Mouse (Mus musculus): ENCODE data around the gene Xylb. TPM values are rescaled to one million over a fixed set of nuclear protein-coding genes. Genes with fewer than 3 reads are reported as not detected.

Gene Xylb
- polyA plus RNA-seq, 1 experiment, result 4.4 TPM

GRCm38 (mm10) chr9:119382603-119383002 lies 25.4 kb downstream of the Xylb start:
- no peak for DNase-seq (ENCODE audit: low read depth, low spot score)

GRCm38 (mm10) chr9:119388956-119389355 lies 31.8 kb downstream of the Xylb start:
- no peak for DNase-seq (ENCODE audit: low read depth, low spot score)
- 56% methylated on average over 5 of the region's 5 CpGs for WGBS

More at GRCm38 (mm10) chr9:119382603-119383002, 25.4 kb downstream of the Xylb start:
- 70% methylated on average over 6 of the region's 6 CpGs for WGBS

- 89% methylated on average over 2 of the region's 2 CpGs for WGBS
- no peak for DNase-seq (ENCODE audit: low read depth, low spot score)
Measured at GRCm38 (mm10) chr9:119390214-119390613, 33.0 kb downstream of the Xylb start.

GRCm38 (mm10) chr9:119394808-119395207 lies 37.6 kb downstream of the Xylb start:
- WGBS, result 62% methylated on average over 1 of the region's 1 CpGs
- DNase-seq (ENCODE audit: low read depth, low spot score), result no peak

GRCm38 (mm10) chr9:119401351-119401750 lies 44.2 kb downstream of the Xylb start:
- DNase-seq (ENCODE audit: low read depth, low spot score), result no peak
- under 1% methylated on average over 7 of the region's 7 CpGs for WGBS

- WGBS, result under 1% methylated on average over 29 of the region's 32 CpGs
- peak; percentile 60 for DNase-seq (ENCODE audit: low read depth, low spot score)
Measured at GRCm38 (mm10) chr9:119401801-119402214, 44.6 kb downstream of the Xylb start, which contains the start of gene Acvr2b. Gene Acvr2b (plus strand): TSS chr9:119402118.

- no peak for DNase-seq (ENCODE audit: low read depth, low spot score)
- 1% methylated on average over 124 of the region's 127 CpGs for WGBS
Measured at GRCm38 (mm10) chr9:119402253-119403235, 45.4 kb downstream of the Xylb start.

- DNase-seq (ENCODE audit: low read depth, low spot score), result no peak
- under 1% methylated on average over 26 of the region's 26 CpGs for WGBS
Measured at GRCm38 (mm10) chr9:119403236-119403641, 46.1 kb downstream of the Xylb start.

- no peak for DNase-seq (ENCODE audit: low read depth, low spot score)
- 87% methylated on average over 5 of the region's 5 CpGs for WGBS
Measured at GRCm38 (mm10) chr9:119404090-119404489, 46.9 kb downstream of the Xylb start.

GRCm38 (mm10) chr9:119407884-119408283 lies 50.7 kb downstream of the Xylb start:
- WGBS, result 73% methylated on average over 15 of the region's 15 CpGs

GRCm38 (mm10) chr9:119408898-119409664 lies 51.9 kb downstream of the Xylb start:
- DNase-seq (ENCODE audit: low read depth, low spot score), result no peak
- 73% methylated on average over 11 of the region's 11 CpGs for WGBS

More at GRCm38 (mm10) chr9:119407884-119408283, 50.7 kb downstream of the Xylb start:
- no peak for DNase-seq (ENCODE audit: low read depth, low spot score)

GRCm38 (mm10) chr9:119409864-119410263 lies 52.7 kb downstream of the Xylb start:
- WGBS, result 77% methylated on average over 5 of the region's 5 CpGs
- no peak for DNase-seq (ENCODE audit: low read depth, low spot score)

- WGBS, result 66% methylated on average over 18 of the region's 18 CpGs
Measured at GRCm38 (mm10) chr9:119418025-119418424, 60.8 kb downstream of the Xylb start.

GRCm38 (mm10) chr9:119419852-119420438 lies 62.8 kb downstream of the Xylb start:
- no peak for DNase-seq (ENCODE audit: low read depth, low spot score)
- 91% methylated on average over 12 of the region's 12 CpGs for WGBS

More at GRCm38 (mm10) chr9:119418025-119418424, 60.8 kb downstream of the Xylb start:
- DNase-seq (ENCODE audit: low read depth, low spot score), result no peak

GRCm38 (mm10) chr9:119425217-119425975 lies 68.2 kb downstream of the Xylb start:
- no peak for DNase-seq (ENCODE audit: low read depth, low spot score)
- WGBS, result 20% methylated on average over 7 of the region's 7 CpGs

- WGBS, result 70% methylated on average over 13 of the region's 13 CpGs
- DNase-seq (ENCODE audit: low read depth, low spot score), result no peak
Measured at GRCm38 (mm10) chr9:119425976-119426415, 68.8 kb downstream of the Xylb start.

- no peak for DNase-seq (ENCODE audit: low read depth, low spot score)
- 18% methylated on average over 7 of the region's 7 CpGs for WGBS
Measured at GRCm38 (mm10) chr9:119426483-119426882, 69.3 kb downstream of the Xylb start.

GRCm38 (mm10) chr9:119430311-119430710 lies 73.1 kb downstream of the Xylb start:
- DNase-seq (ENCODE audit: low read depth, low spot score), result no peak

GRCm38 (mm10) chr9:119435855-119436254 lies 78.7 kb downstream of the Xylb start:
- WGBS, result 64% methylated on average over 2 of the region's 2 CpGs
- no peak for DNase-seq (ENCODE audit: low read depth, low spot score)

More at GRCm38 (mm10) chr9:119430311-119430710, 73.1 kb downstream of the Xylb start:
- 34% methylated on average over 7 of the region's 7 CpGs for WGBS

Data from large intestine, adult 2 months (tissue).